Mouse (Mus musculus) cerebellum, postnatal 10 days (tissue): ENCODE data around the gene Sergef.

ENCODE experiments used
- DNase-seq, 2 experiments: peaks; one replicate each; pipeline ENCODE4 v3.0.0; 2021; ENCODE audit warnings: mixed read lengths in 2 of 2

The Sergef gene

DNA sequence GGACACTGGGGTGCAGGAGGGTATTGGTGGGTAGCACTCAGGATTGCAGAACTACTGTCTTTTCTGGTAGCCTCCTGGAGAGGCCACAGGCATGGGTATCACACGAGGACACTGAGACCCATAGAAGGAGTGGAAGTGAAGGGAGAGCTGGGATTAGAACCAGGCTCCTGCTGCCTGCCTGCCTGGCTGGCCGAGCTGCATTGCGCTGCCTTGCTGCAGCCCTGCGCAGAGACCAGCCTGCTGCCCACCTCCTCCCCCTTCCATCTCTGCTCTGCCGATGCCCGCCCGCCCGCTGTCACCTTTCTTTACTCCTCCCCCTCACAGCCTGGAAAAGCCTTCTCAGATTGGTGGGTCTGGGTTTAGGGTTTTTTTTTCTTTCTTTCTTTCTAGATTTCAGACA lies 239.3 kb downstream of the Sergef start:
- DNase-seq = peak; percentile 77

DNA sequence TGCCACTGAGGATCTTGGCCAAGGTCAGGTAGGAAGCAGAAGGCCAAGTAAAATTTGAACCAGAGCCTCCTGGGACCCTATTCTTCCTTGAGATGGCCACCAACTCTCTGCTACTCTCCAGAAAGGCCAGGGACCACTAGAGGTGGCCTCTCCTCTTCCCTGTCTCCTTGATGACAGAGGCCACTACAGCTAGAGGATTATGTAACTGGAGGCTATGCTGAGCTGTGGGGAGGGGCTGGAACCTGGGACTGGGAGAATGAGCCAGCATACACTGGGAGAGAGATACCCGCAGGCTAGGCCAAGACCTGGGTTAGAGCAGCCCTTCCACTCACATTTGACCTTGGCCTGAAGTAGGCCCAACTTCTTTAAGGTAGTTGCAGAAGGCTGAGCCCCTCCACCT lies 239.9 kb downstream of the Sergef start:
- DNase-seq = no peak

DNA sequence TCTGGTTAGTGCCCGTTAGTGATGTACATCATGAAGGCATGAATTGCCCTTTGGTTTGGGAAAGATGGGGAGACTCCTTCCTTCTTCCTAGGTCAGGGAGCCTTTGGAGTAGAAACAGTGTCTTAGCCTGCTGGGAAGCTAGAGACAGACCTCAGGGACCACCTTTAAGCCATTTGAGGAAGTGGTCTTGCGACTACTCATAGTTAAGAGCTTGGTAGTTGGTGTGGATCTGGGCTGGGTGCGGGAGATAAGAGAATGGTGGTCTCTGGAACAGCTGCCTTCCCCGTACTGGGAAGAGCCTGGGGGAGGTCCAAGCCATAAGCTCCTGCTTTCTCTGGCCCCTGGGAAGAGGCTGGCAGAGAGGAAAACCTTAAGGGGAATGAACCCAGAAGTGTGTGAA lies 241.0 kb downstream of the Sergef start:
- DNase-seq = no peak

DNA sequence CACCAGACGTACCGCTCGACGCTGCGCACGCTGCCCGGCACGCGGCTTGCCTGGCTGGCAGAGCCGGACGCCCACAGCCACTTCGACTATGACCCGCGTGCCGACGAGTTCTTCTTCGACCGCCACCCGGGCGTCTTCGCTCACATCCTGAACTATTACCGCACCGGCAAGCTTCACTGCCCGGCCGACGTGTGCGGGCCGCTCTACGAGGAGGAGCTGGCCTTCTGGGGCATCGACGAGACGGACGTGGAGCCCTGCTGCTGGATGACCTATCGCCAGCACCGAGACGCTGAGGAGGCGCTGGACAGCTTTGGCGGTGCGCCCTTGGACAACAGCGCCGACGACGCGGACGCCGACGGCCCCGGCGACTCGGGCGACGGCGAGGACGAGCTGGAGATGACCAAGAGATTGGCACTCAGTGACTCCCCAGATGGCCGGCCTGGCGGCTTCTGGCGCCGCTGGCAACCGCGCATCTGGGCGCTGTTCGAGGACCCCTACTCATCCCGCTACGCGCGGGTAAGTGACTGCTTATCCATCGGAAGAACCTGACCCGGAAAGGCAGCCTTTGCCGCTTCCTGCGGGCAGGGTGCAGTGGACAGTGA lies 241.8 kb downstream of the Sergef start:
- peak; percentile 74 to 76 for DNase-seq

DNA sequence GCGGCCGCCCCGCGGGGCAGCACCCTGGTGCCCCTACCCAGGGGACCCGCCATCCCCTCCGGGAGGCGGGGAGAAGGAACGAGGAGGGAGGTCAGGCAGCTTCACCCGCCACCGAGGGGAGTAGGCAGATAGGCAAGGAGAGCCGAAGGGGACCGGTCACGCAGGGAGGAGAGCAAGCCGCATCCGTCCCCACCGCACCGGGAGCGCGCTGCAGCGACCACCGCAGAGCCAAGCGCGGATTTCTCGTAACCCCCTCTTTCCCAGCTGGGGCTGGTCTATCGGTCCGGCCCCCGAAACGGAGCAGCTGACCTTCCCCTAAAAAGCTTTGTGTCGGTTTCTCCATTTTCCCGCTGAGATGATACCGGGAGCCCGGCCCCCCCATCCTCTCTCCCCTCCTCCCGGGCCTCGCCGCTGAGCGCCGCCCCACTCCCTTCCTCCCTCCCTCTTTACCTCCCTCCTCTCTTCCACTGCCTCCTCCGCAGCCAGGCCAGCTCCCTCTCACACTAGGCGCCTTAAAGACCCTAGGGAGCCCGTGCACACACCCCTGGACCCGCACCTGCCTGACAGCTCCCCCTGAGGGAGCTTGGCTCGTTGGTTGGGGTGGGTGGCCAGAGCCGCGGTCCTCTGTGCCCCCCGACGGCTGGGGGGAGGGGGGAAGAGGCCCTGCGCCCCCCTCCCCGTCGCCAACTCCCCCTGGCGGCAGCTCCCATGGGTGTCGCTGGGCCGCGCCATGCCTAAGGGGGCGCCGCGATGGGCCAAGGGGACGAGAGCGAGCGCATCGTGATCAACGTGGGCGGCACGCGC lies 242.5 kb downstream of the Sergef start:
- peak; percentile 80 to 83 for DNase-seq

DNA sequence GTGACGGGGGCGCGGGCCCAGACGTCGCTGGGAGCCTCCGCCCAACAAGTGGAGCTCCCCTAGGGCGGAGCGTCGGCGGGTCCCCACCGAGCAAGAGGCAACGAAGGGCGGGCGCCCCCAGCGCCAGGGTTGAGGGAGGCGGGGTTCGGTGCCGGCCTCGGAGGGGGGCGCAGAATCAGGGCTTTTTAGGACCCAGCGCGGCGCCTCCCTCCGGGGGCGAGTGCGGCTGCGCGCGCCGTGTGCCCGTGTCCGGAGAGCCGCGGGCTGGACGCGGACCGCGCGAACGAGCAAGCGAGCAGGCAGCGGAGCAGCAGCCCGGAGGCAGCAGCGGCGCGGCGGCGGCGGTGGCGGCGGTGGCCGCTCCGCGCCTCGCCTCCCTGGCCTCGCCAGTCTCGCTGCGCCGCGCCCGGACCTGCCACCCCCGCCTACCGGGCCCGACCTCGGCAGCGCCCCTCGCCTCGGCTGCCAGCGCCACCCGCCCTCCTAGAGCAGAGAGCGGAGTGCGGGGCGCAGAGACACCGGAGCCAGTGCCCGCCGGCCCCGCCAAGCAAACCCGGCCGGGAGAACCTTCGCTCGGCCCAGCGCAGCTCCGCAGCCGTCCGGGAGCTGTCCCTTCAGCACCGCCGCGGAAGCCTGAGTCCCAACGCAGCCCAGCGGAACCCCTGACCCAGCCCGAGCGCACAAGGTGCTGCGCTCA lies 243.2 kb downstream of the Sergef start, which contains the start of gene Kcnc1:
Kcnc1 (plus strand) TSS at position 267 of the 697 bp plus-strand sequence.
- DNase-seq = peak; percentile 93 to 94

DNA sequence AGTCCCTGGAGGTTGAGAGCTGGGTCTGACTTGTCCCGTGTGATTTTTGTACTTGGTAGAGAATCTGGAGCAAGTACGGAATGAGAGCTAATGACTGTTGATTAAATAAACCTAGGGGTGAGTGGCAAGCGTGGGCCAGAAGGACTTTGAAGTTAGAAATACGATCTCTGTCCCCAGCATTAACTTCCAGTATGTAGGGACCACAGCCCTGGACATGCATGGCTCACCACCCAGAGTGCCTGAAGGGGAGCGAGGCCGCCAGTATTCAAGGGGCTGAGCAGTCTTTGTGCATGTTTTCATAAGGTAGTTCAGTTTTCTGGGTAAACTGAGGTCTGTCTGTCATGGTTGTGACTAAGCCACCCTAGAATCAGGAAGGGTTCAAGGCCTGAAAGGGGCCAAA lies 244.0 kb downstream of the Sergef start:
- DNase-seq = no peak

DNA sequence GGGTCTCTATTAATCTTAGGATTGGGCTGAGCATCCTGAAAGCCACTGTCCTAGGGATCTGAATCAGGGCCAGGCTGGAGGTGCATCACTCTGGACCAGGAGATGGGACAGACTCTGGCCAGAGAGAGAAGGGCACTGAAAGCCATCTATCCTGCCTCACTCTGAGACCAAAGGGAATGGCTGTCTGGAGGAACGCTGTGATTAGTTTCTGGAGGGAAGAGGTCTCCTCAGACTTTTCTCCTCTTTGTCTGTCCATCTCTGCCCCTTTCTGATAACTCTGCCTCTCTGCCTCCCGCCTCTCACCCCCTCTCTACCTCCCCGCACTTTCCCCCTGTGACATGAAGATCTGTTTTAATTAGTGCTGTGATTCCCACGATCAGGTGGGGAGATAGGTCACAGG lies 244.7 kb downstream of the Sergef start:
- no peak for DNase-seq

DNA sequence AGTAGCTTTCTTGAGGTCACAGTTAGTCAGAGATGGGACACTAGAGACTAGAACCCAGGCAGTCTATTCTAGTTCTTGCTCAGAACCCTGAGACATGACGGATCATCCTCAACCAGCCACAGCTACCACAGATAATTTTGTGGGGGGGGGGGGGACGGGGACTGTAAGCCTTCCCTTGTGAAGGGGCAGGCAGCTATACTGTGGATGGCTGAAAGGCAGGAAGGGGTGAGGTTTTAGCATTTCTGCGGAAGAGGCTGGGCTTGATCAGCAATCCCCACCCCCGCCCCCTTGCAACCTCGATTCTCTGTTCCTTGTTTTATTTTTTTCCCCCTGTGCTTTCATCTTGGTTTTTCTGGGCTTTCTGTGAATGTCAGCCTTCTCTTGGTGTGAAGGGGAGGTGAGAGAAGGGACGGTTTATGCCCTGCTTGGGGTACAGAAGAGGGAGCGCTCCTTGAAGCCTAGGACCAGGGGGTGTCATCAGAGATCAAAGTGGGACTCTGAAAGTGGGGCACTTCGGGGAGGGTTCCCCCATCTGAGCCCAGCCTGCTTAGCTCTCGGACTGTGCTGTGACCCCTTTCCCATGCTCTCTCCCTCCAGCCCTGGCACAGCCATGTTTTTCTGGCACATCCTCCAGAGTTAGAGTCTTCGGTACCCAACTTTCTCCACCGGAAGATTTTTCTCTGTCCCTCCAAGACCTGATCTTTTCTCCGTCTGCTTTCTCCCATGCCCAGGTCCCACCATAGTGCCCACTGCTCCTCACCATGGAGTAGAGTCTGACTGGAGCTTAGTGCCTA lies 245.7 kb downstream of the Sergef start:
- no peak for DNase-seq
